Mouse (Mus musculus) monocyte, adult 2 months (primary cell): ENCODE measurements at regions not wholly inside any gene's neighbourhood (a gene's known extent, or its start where the extent isn't known, plus 50 kb on each side); places are given as distances from the start of the nearest gene placed in this dataset.

Experiments used
- DNase-seq, 2 experiments: peaks; one replicate each; pipeline ENCODE4 v3.0.0; 2022; ENCODE audit warnings: low spot score in 2 of 2, low read depth in 1 of 2

GRCm38 (mm10) chr11:82589761-82590160 lies 174.4 kb downstream of the Cct6b start:
- no peak for DNase-seq

- DNase-seq = no peak
These were observed 175.4 kb downstream of the Cct6b start for GRCm38 (mm10) chr11:82588744-82589143.

- no peak for DNase-seq
These were observed 184.2 kb downstream of the Cct6b start for GRCm38 (mm10) chr11:82579841-82580415.

- no peak for DNase-seq
These were observed 187.3 kb downstream of the Tmem132e start for GRCm38 (mm10) chr11:82576019-82576418.

- no peak for DNase-seq
These were observed 184.4 kb downstream of the Tmem132e start for GRCm38 (mm10) chr11:82573126-82573525.

GRCm38 (mm10) chr11:82571525-82571924 lies 182.8 kb downstream of the Tmem132e start:
- no peak for DNase-seq

- no peak for DNase-seq
These were observed 181.1 kb downstream of the Tmem132e start for GRCm38 (mm10) chr11:82569819-82570218.

GRCm38 (mm10) chr11:82568219-82568676 lies 179.5 kb downstream of the Tmem132e start:
- DNase-seq = no peak

- no peak for DNase-seq
These were observed 178.4 kb downstream of the Tmem132e start for GRCm38 (mm10) chr11:82567014-82567685.

- no peak for DNase-seq
These were observed 177.4 kb downstream of the Tmem132e start for GRCm38 (mm10) chr11:82566092-82566491.

GRCm38 (mm10) chr11:82564181-82564580 lies 175.5 kb downstream of the Tmem132e start:
- no peak for DNase-seq

- DNase-seq = no peak
These were observed 153.3 kb downstream of the Tmem132e start for GRCm38 (mm10) chr11:82542028-82542427.

GRCm38 (mm10) chr11:82541376-82541775 lies 152.7 kb downstream of the Tmem132e start:
- DNase-seq = no peak

GRCm38 (mm10) chr11:82537931-82538330 lies 149.2 kb downstream of the Tmem132e start:
- no peak for DNase-seq

- no peak for DNase-seq
These were observed 134.6 kb downstream of the Tmem132e start for GRCm38 (mm10) chr11:82523200-82523802.

GRCm38 (mm10) chr11:82521383-82521782 lies 132.7 kb downstream of the Tmem132e start:
- DNase-seq = no peak

- no peak for DNase-seq
These were observed 130.0 kb downstream of the Tmem132e start for GRCm38 (mm10) chr11:82518691-82519090.

GRCm38 (mm10) chr11:82514526-82515144 lies 125.9 kb downstream of the Tmem132e start:
- no peak for DNase-seq

- DNase-seq = no peak
These were observed 119.9 kb downstream of the Tmem132e start for GRCm38 (mm10) chr11:82508564-82508963.
